ENCODE assay signal across 30 mouse cellular contexts in the genomic region with DNA sequence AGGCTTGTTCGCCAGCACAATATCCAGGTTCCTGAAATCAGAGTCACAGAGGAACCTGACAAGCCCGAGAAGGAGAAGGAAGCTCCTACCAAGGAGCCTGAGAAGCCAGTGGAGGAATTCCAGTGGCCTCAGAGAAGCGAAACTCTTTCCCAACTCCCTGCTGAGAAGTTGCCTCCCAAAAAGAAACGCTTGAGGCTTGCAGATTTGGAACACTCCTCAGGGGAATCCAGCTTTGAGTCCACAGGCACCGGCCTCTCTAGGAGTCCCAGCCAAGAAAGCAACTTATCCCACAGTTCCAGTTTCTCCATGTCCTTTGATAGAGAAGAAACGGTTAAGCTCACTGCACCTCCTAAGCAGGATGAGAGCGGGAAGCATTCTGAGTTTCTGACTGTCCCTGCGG.
DNase-seq lines count a peak whose midpoint lies in the region; ATAC-seq and TF ChIP-seq lines count a peak whose summit lies in the region.
"Had no signal": no experiment of that assay in that cellular context is flagged by ENCODE, and none has a peak within 500 bp of the region (broad histone marks: within the 10 kb centered on the region; RNA-seq: fewer than 3 reads in every experiment).

No protein-coding gene starts in this region.

- H3K36me3 ChIP-seq in heart, adult 2 months (ENCODE audit: control insufficient read depth, insufficient read depth, low read length), result peaks cover 4% of the 10 kb centered on the region; the same call in 1 of the 2 replicates
- H3K36me3 ChIP-seq in heart, embryonic 12.5 days, result peaks cover 57% of the 10 kb centered on the region
- peaks cover 60% of the 10 kb centered on the region for H3K36me3 ChIP-seq in thymus, adult 2 months (ENCODE audit: control insufficient read depth, insufficient read depth, low read length)
- H3K36me3 ChIP-seq in forebrain, embryonic 16.5 days (ENCODE audit: control insufficient read depth, insufficient read depth), result peaks cover 13% of the 10 kb centered on the region
- H3K36me3 ChIP-seq: liver, embryonic 13.5 days had no signal

- H3K9ac ChIP-seq in heart, adult 2 months (ENCODE audit: low read depth, low read length), result no peak overlapping the region
- no peak overlapping the region for H3K9ac ChIP-seq in heart, embryonic 12.5 days
- no peak overlapping the region for H3K9ac ChIP-seq in forebrain, embryonic 16.5 days (replicated peaks; ENCODE audit: low read depth, low read length)
- H3K9ac ChIP-seq: forebrain, embryonic 13.5 days; heart, embryonic 15.5 days; hindbrain, embryonic 14.5 days; limb, embryonic 15.5 days; liver, embryonic 13.5 days had no signal

- no peak for TF ChIP-seq EP300 in heart, adult 2 months (IDR thresholded peaks at IDR 0.05; ENCODE audit: insufficient read depth, low read depth, low read length)

- H3K4me2 ChIP-seq in heart, embryonic 12.5 days, result no peak overlapping the region
- H3K4me2 ChIP-seq in forebrain, embryonic 16.5 days (ENCODE audit: low read length), result no peak overlapping the region
- H3K4me2 ChIP-seq: forebrain, embryonic 13.5 days; heart, embryonic 15.5 days; hindbrain, embryonic 14.5 days; limb, embryonic 15.5 days; liver, embryonic 13.5 days had no signal

- TF ChIP-seq CTCF in heart, adult 2 months (IDR thresholded peaks at IDR 0.05), result no peak
- TF ChIP-seq CTCF in thymus, adult 2 months (IDR thresholded peaks at IDR 0.05; ENCODE audit: borderline replicate concordance, control insufficient read depth, extremely low read depth, insufficient read depth, low read length, poor library complexity), result no peak

- H3K27ac ChIP-seq in heart, adult 2 months, result peak overlapping the region; percentile 36
- H3K27ac ChIP-seq in heart, embryonic 12.5 days (ENCODE audit: poor library complexity, severe bottlenecking), result no peak overlapping the region
- peak overlapping the region; percentile 8; the same call in 1 of the 2 replicates for H3K27ac ChIP-seq in thymus, adult 2 months (ENCODE audit: control insufficient read depth, insufficient read depth, low read length)
- H3K27ac ChIP-seq in forebrain, embryonic 16.5 days (ENCODE audit: low read length), result no peak overlapping the region
- H3K27ac ChIP-seq: forebrain, embryonic 13.5 days; heart, embryonic 15.5 days; hindbrain, embryonic 14.5 days; limb, embryonic 15.5 days; liver, embryonic 13.5 days had no signal

- DNase-seq in adrenal gland, postnatal 14 days, result peak; percentile 27
- no peak for DNase-seq in adrenal gland, postnatal 4 days (ENCODE audit: low spot score in 2 of 2)
- DNase-seq in heart, adult 2 months, result peak in 1 of 2 experiments; percentile 35
- no peak for DNase-seq in thymus, adult 2 months
- no peak for DNase-seq in thymus, postnatal 10 days (ENCODE audit: low spot score in 2 of 2)
- peak; percentile 59 for DNase-seq in skeletal muscle tissue, adult 2 months (ENCODE audit: low read depth, low spot score)
- DNase-seq: cerebellum, adult 11 months; cerebellum, adult 9-10 months; cerebellum, postnatal 36 days; kidney, adult 9 months; kidney, postnatal 10 days; layer of hippocampus, adult 9-11 months; left cerebral cortex, postnatal 4 days; liver, embryonic 13.5 days; lung, adult 18-20 months; lung, postnatal 4 days; midbrain, embryonic 14.5 days; retina, postnatal 1 day; right cerebral cortex, postnatal 14 days; spleen, adult 18-20 months; thymus, postnatal 36 days had no signal

- no peaks in the 10 kb centered on the region for H3K79me2 ChIP-seq in heart, adult 2 months (replicated peaks; ENCODE audit: control insufficient read depth, insufficient read depth, low read length)

- H3K27me3 ChIP-seq in heart, adult 2 months (ENCODE audit: control insufficient read depth, insufficient read depth, low read length), result no peaks in the 10 kb centered on the region
- H3K27me3 ChIP-seq in heart, embryonic 12.5 days (replicated peaks), result no peaks in the 10 kb centered on the region
- no peaks in the 10 kb centered on the region for H3K27me3 ChIP-seq in thymus, adult 2 months (ENCODE audit: control insufficient read depth, insufficient read depth, low read length)
- H3K27me3 ChIP-seq in forebrain, embryonic 16.5 days (replicated peaks; ENCODE audit: control insufficient read depth, insufficient read depth, low read length), result no peaks in the 10 kb centered on the region
- H3K27me3 ChIP-seq: forebrain, embryonic 13.5 days; heart, embryonic 15.5 days; limb, embryonic 15.5 days; liver, embryonic 13.5 days; Patski had no signal

- H3K4me3 ChIP-seq in heart, adult 2 months, result no peak overlapping the region
- H3K4me3 ChIP-seq in heart, embryonic 12.5 days, result no peak overlapping the region
- H3K4me3 ChIP-seq in thymus, adult 2 months (ENCODE audit: control insufficient read depth, insufficient read depth, low read length), result no peak overlapping the region
- no peak overlapping the region for H3K4me3 ChIP-seq in forebrain, embryonic 16.5 days (replicated peaks; ENCODE audit: low read length)
- H3K4me3 ChIP-seq: forebrain, embryonic 13.5 days; heart, embryonic 15.5 days; limb, embryonic 15.5 days; liver, embryonic 13.5 days had no signal

- TF ChIP-seq POLR2A in heart, adult 2 months (IDR thresholded peaks at IDR 0.05; ENCODE audit: insufficient read depth, low read depth, low read length), result no peak
- no peak for TF ChIP-seq POLR2A in thymus, adult 2 months (IDR thresholded peaks at IDR 0.05; ENCODE audit: control insufficient read depth, extremely low read depth, insufficient read depth, low read length, poor library complexity)

- WGBS in heart, adult 2 months, result 72% methylated on average over 8 of the region's 8 CpGs
- 81% methylated on average over 8 of the region's 8 CpGs for WGBS in heart, embryonic 12.5 days
- WGBS in thymus, adult 2 months, result 93% methylated on average over 8 of the region's 8 CpGs
- 82% methylated on average over 8 of the region's 8 CpGs for WGBS in forebrain, embryonic 16.5 days

- intact Hi-C loops in heart, adult 2 months (cut with DNase I), result loop anchor here (5.0 kb wide), 1 partner anchor 33 kb away; no protein-coding TSS in a partner anchor

- peaks cover 2% of the 10 kb centered on the region; the same call in 1 of the 2 replicates for H3K4me1 ChIP-seq in heart, adult 2 months (ENCODE audit: control insufficient read depth, insufficient read depth, low read length)
- H3K4me1 ChIP-seq in heart, embryonic 12.5 days (replicated peaks), result no peaks in the 10 kb centered on the region
- H3K4me1 ChIP-seq in thymus, adult 2 months (replicated peaks; ENCODE audit: control insufficient read depth, insufficient read depth, low read length), result no peaks in the 10 kb centered on the region
- H3K4me1 ChIP-seq in forebrain, embryonic 16.5 days (replicated peaks; ENCODE audit: control insufficient read depth, insufficient read depth, low read length), result no peaks in the 10 kb centered on the region
- H3K4me1 ChIP-seq: forebrain, embryonic 13.5 days; heart, embryonic 15.5 days; limb, embryonic 15.5 days; liver, embryonic 13.5 days had no signal

- no peaks in the 10 kb centered on the region for H3K9me3 ChIP-seq in heart, embryonic 12.5 days (replicated peaks)
- H3K9me3 ChIP-seq in forebrain, embryonic 16.5 days (ENCODE audit: control insufficient read depth, low read length), result no peaks in the 10 kb centered on the region
- H3K9me3 ChIP-seq: forebrain, embryonic 13.5 days; heart, embryonic 15.5 days; limb, embryonic 15.5 days; liver, embryonic 13.5 days had no signal

- ATAC-seq in heart, embryonic 12.5 days (ENCODE audit: insufficient number of reproducible peaks, low FRiP score), result no peak
- ATAC-seq in forebrain, embryonic 16.5 days, result no peak
- ATAC-seq: forebrain, embryonic 13.5 days; intestine, postnatal 0 days; lung, postnatal 0 days; Patski had no signal

Comparison
In these comparisons a context has a peak if more than half of its experiments do, and no peak if none do; other contexts are left out.
1. DNase-seq: peak in adrenal gland, postnatal 14 days (single experiment) and skeletal muscle tissue, adult 2 months (single experiment); none in adrenal gland, postnatal 4 days (0 of 2), thymus, adult 2 months (single experiment) and thymus, postnatal 10 days (0 of 2).
2. H3K27ac ChIP-seq: peak in heart, adult 2 months (single experiment) and thymus, adult 2 months (single experiment); none in heart, embryonic 12.5 days (single experiment) and forebrain, embryonic 16.5 days (single experiment).